Mouse (Mus musculus): ENCODE data around the gene Zfp13.
"Not testable (repeated sequence)": the region's sequence is repeated elsewhere in the genome, so short reads cannot be mapped to it uniquely, and the experiment has no call there.

GRCm38 (mm10) chr17:23535046-23535788 is 64.1 kb downstream of the Zfp13 start:
- not testable (repeated sequence) for TF ChIP-seq MAFK (IDR thresholded peaks at IDR 0.05; ENCODE audit: insufficient read depth, low read depth, low read length); ZNF384 (IDR thresholded peaks at IDR 0.05; ENCODE audit: low read depth, low read length); HCFC1 (IDR thresholded peaks at IDR 0.05; ENCODE audit: borderline replicate concordance, insufficient read depth, low read length); CHD2 (IDR thresholded peaks at IDR 0.05; ENCODE audit: low read depth, low read length); ZC3H11A (IDR thresholded peaks at IDR 0.05; ENCODE audit: borderline replicate concordance, low read depth, low read length)
